Mouse (Mus musculus): ENCODE measurements around the gene Ctu1. TPM values are rescaled to one million over a fixed set of nuclear protein-coding genes. Genes with fewer than 3 reads are reported as not detected.
A peak's percentile ranks its signal among the peaks of the same experiment; 100 is the strongest.

Gene Ctu1
- 3.7 and 3.8 TPM in 2 replicates for polyA plus RNA-seq (2015; fragmentation: Nextera tagmentation; extraction: Ambion mirVana)

GRCm38 (mm10) chr7:43671809-43672580 lies at the start of gene Ctu1:
Gene Ctu1, plus strand, starts transcription at chr7:43672016.
- peaks cover 7% of the 10 kb centered on the region for H3K4me1 ChIP-seq (ENCODE audit: control insufficient read depth, low read depth, low read length)
- H3K4me2 ChIP-seq (ENCODE audit: low read depth, low read length) = peak within 1 kb of the TSS; percentile 70
- peak; percentile 95 for ATAC-seq (ENCODE audit: low read depth)
- peak within 1 kb of the TSS; percentile 76 for H3K4me3 ChIP-seq (ENCODE audit: low read depth, low read length)
- WGBS (ENCODE audit: insufficient replicate concordance) = 0% methylated on average over 26 of the region's 26 CpGs
- H3K36me3 ChIP-seq (ENCODE audit: control insufficient read depth, insufficient read depth) = peaks cover 8% of the 10 kb centered on the region
- H3K27me3 ChIP-seq (ENCODE audit: control insufficient read depth, insufficient read depth, low read depth, low read length) = no peaks in the 10 kb centered on the region
- peak within 1 kb of the TSS; percentile 22; the same call in 1 of the 2 replicates for H3K27ac ChIP-seq (ENCODE audit: low read length)
- peak within 1 kb of the TSS; percentile 72 for H3K9ac ChIP-seq (ENCODE audit: low read depth, low read length)
- no peaks in the 10 kb centered on the region for H3K9me3 ChIP-seq (replicated peaks; ENCODE audit: control insufficient read depth, low read length)

DNA sequence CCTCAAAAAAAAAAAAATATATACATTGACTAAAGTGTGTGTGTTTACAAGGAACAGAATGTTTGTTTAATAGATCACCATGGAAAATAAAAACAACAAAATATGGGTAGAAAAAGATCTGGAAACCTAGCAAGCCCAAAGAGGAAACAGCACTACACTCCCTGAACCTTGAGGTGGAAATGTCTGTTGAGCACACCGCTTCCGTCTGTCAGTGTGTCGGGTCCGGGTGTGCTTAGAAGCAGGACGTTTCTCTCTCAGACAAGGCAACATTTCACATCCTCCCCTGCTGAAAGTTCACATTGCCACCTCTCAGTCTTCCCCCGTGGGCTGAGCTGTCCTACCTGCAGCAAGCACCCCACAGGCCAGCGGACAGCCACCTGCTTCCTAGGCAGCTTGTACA lies 48.9 kb upstream of the Ctu1 start:
- ATAC-seq (ENCODE audit: low read depth) = no peak

GRCm38 (mm10) chr7:43623819-43624218 lies 48.0 kb upstream of the Ctu1 start:
- no peak overlapping the region for H3K4me2 ChIP-seq (ENCODE audit: low read depth, low read length)
- no peaks in the 10 kb centered on the region for H3K27me3 ChIP-seq (ENCODE audit: control insufficient read depth, insufficient read depth, low read depth, low read length)
- H3K4me3 ChIP-seq (ENCODE audit: low read depth, low read length) = no peak overlapping the region
- H3K4me1 ChIP-seq (ENCODE audit: control insufficient read depth, low read depth, low read length) = no peaks in the 10 kb centered on the region
- no peak overlapping the region for H3K9ac ChIP-seq (ENCODE audit: low read depth, low read length)
- ATAC-seq (ENCODE audit: low read depth) = no peak
- H3K9me3 ChIP-seq (replicated peaks; ENCODE audit: control insufficient read depth, low read length) = no peaks in the 10 kb centered on the region
- no peaks in the 10 kb centered on the region for H3K36me3 ChIP-seq (ENCODE audit: control insufficient read depth, insufficient read depth)
- WGBS (ENCODE audit: insufficient replicate concordance) = 26% methylated on average over 10 of the region's 10 CpGs
- H3K27ac ChIP-seq (ENCODE audit: low read length) = no peak overlapping the region

More for the DNA sequence above, 48.9 kb upstream of the Ctu1 start:
- no peaks in the 10 kb centered on the region for H3K4me1 ChIP-seq (ENCODE audit: control insufficient read depth, low read depth, low read length)
- no peak overlapping the region for H3K9ac ChIP-seq (ENCODE audit: low read depth, low read length)
- H3K4me2 ChIP-seq (ENCODE audit: low read depth, low read length) = no peak overlapping the region
- no peaks in the 10 kb centered on the region for H3K27me3 ChIP-seq (ENCODE audit: control insufficient read depth, insufficient read depth, low read depth, low read length)
- H3K9me3 ChIP-seq (replicated peaks; ENCODE audit: control insufficient read depth, low read length) = no peaks in the 10 kb centered on the region
- WGBS (ENCODE audit: insufficient replicate concordance) = 51% methylated on average over 7 of the region's 7 CpGs
- H3K4me3 ChIP-seq (ENCODE audit: low read depth, low read length) = no peak overlapping the region
- H3K36me3 ChIP-seq (ENCODE audit: control insufficient read depth, insufficient read depth) = no peaks in the 10 kb centered on the region
- no peak overlapping the region for H3K27ac ChIP-seq (ENCODE audit: low read length)

DNA sequence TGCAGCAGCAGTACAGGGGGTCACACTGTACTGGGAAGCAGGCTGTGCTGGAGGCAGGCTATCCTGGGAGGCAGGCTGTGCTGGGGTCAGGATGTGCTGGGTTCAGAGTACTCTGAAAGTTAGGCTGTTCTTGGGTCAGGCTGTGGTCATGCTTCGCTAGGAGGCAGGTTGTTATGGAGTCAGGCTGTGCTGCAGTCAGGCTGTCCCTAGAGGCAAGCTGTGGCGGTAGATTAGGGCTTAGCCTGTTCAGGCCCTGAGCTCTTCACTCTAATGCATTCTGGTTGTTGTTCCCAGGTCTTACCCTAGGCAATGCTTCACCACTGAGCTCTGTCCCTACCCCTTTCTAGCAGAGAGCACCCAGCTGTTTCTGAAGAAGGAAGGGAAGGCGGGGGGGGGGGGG lies 46.8 kb upstream of the Ctu1 start:
- Histone ChIP-seq H3K4me2 (ENCODE audit: low read depth, low read length) (no peak overlapping the region), H3K27ac (ENCODE audit: low read length) (no peak overlapping the region), H3K36me3 (ENCODE audit: control insufficient read depth, insufficient read depth) (no peaks in the 10 kb centered on the region), H3K9me3 (replicated peaks; ENCODE audit: control insufficient read depth, low read length) (no peaks in the 10 kb centered on the region), H3K4me1 (ENCODE audit: control insufficient read depth, low read depth, low read length) (no peaks in the 10 kb centered on the region), H3K9ac (ENCODE audit: low read depth, low read length) (no peak overlapping the region), H3K4me3 (ENCODE audit: low read depth, low read length) (no peak overlapping the region), H3K27me3 (ENCODE audit: control insufficient read depth, insufficient read depth, low read depth, low read length) (no peaks in the 10 kb centered on the region)
- no peak for ATAC-seq (ENCODE audit: low read depth)
- WGBS (ENCODE audit: insufficient replicate concordance) = 61% methylated on average over 3 of the region's 3 CpGs

DNA sequence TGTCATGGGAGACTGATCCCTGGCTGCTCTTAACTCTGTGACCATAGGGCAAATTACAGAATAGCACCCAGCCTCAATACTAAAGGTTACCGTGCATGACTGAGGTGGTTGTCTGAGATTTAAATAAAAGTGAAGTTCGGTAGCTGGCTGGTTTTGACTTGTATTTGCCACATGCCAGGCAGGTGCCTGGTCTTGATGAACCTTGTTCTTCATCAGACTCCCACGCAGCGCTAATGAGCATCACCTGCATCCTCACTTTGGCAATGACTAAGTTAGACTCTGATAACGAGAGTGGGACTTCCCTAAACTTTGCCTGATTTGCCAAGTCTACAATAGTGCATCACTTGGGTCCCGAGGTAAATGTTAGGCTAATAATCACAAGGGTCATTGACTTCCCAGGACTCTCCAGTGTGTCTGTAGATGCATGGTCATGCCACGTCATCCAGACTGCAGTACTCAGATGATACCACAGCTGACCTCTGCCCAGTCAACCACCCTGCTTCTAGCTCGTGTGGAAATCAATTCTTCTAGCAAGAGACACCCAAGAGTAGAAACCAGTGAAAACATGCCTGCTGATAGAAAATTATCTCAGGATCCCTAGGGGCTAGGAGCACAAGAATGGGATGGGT lies 45.9 kb upstream of the Ctu1 start:
- Histone ChIP-seq H3K27me3 (ENCODE audit: control insufficient read depth, insufficient read depth, low read depth, low read length) (no peaks in the 10 kb centered on the region), H3K4me2 (ENCODE audit: low read depth, low read length) (no peak overlapping the region), H3K27ac (ENCODE audit: low read length) (no peak overlapping the region), H3K36me3 (ENCODE audit: control insufficient read depth, insufficient read depth) (no peaks in the 10 kb centered on the region), H3K4me1 (ENCODE audit: control insufficient read depth, low read depth, low read length) (no peaks in the 10 kb centered on the region), H3K9me3 (replicated peaks; ENCODE audit: control insufficient read depth, low read length) (no peaks in the 10 kb centered on the region), H3K9ac (ENCODE audit: low read depth, low read length) (no peak overlapping the region), H3K4me3 (ENCODE audit: low read depth, low read length) (no peak overlapping the region)
- WGBS (ENCODE audit: insufficient replicate concordance) = 57% methylated on average over 8 of the region's 8 CpGs
- no peak for ATAC-seq (ENCODE audit: low read depth)

DNA sequence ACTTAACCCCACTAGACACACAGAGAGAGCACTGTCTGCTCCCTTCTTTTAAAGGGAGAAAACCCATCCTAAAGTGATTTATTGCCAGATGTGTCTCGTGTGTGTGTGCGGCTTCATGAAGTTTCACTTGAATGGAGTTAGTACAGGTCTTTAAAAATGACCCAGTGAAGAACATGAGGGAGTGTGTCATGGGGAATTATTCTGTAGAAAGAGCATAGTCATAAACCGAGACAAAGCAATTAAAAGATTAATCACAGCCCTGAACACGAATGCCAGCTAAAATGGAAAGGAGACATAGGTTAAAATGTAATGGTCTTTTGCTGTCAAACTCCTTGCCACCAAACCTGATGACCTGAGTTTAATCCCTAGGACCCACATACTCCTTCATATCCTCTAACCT lies 37.9 kb upstream of the Ctu1 start:
- no peaks in the 10 kb centered on the region for H3K36me3 ChIP-seq (ENCODE audit: control insufficient read depth, insufficient read depth)
- no peak overlapping the region for H3K27ac ChIP-seq (ENCODE audit: low read length)
- 52% methylated on average over 4 of the region's 4 CpGs for WGBS (ENCODE audit: insufficient replicate concordance)
- no peaks in the 10 kb centered on the region for H3K27me3 ChIP-seq (ENCODE audit: control insufficient read depth, insufficient read depth, low read depth, low read length)
- H3K9ac ChIP-seq (ENCODE audit: low read depth, low read length) = no peak overlapping the region
- H3K9me3 ChIP-seq (replicated peaks; ENCODE audit: control insufficient read depth, low read length) = no peaks in the 10 kb centered on the region
- no peak for ATAC-seq (ENCODE audit: low read depth)
- H3K4me2 ChIP-seq (ENCODE audit: low read depth, low read length) = no peak overlapping the region
- H3K4me1 ChIP-seq (ENCODE audit: control insufficient read depth, low read depth, low read length) = no peaks in the 10 kb centered on the region
- H3K4me3 ChIP-seq (ENCODE audit: low read depth, low read length) = no peak overlapping the region

DNA sequence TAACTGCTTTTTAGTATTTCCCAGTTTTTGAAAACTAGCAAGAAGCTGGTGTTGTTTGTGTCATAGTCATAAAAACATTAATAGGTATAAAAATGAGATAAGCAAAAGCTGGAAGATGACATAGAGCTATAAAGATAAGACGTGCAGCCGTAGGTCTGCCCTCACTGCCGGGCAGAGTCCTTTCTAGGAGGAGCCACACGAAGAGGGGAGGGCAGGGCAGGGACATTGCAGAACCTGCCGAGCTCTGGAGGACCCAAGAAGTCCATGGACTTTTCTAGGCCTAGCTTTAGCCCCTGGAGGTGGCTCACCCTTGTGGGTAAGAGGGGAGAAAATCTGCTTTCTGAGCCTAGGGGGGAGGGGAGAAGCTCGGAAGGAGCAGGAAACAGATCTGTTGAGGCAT lies 37.3 kb upstream of the Ctu1 start, which contains the start of gene Ceacam18:
Gene Ceacam18, plus strand, starts transcription at position 208 of the 400 bp plus-strand sequence.
- Histone ChIP-seq H3K27me3 (ENCODE audit: control insufficient read depth, insufficient read depth, low read depth, low read length) (no peaks in the 10 kb centered on the region), H3K4me3 (ENCODE audit: low read depth, low read length) (no peak within 1 kb of the TSS), H3K36me3 (ENCODE audit: control insufficient read depth, insufficient read depth) (no peaks in the 10 kb centered on the region), H3K4me2 (ENCODE audit: low read depth, low read length) (no peak within 1 kb of the TSS), H3K4me1 (ENCODE audit: control insufficient read depth, low read depth, low read length) (no peaks in the 10 kb centered on the region), H3K9ac (ENCODE audit: low read depth, low read length) (no peak within 1 kb of the TSS), H3K9me3 (replicated peaks; ENCODE audit: control insufficient read depth, low read length) (no peaks in the 10 kb centered on the region), H3K27ac (ENCODE audit: low read length) (no peak within 1 kb of the TSS)
- ATAC-seq (ENCODE audit: low read depth) = no peak
- WGBS (ENCODE audit: insufficient replicate concordance) = 30% methylated on average over 6 of the region's 6 CpGs

DNA sequence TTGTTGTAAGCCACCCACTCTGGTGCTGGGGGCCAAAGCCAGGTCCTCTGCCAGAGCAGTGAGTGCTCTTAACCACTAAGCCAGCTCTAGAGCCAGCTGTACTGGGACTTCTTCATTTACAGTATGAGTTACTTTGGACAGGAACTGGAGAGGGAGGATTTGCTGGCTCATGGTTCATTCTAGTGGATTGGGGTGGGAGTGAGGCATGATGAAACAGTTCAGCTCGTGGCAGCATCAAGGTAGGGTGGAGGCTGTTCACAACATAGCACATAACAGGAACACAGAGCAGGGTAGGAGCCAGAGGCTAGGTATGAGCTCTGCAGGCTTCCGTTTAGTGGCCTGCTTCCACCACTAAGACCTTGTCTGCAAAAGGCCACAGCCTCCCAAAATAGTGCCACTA lies 35.6 kb upstream of the Ctu1 start:
- 17% methylated on average over 2 of the region's 2 CpGs for WGBS (ENCODE audit: insufficient replicate concordance)
- ATAC-seq (ENCODE audit: low read depth) = no peak
- H3K9me3 ChIP-seq (replicated peaks; ENCODE audit: control insufficient read depth, low read length) = no peaks in the 10 kb centered on the region
- no peaks in the 10 kb centered on the region for H3K4me1 ChIP-seq (ENCODE audit: control insufficient read depth, low read depth, low read length)
- H3K9ac ChIP-seq (ENCODE audit: low read depth, low read length) = no peak overlapping the region
- H3K27me3 ChIP-seq (ENCODE audit: control insufficient read depth, insufficient read depth, low read depth, low read length) = no peaks in the 10 kb centered on the region
- no peak overlapping the region for H3K4me3 ChIP-seq (ENCODE audit: low read depth, low read length)
- H3K36me3 ChIP-seq (ENCODE audit: control insufficient read depth, insufficient read depth) = no peaks in the 10 kb centered on the region
- H3K27ac ChIP-seq (ENCODE audit: low read length) = no peak overlapping the region
- H3K4me2 ChIP-seq (ENCODE audit: low read depth, low read length) = no peak overlapping the region

DNA sequence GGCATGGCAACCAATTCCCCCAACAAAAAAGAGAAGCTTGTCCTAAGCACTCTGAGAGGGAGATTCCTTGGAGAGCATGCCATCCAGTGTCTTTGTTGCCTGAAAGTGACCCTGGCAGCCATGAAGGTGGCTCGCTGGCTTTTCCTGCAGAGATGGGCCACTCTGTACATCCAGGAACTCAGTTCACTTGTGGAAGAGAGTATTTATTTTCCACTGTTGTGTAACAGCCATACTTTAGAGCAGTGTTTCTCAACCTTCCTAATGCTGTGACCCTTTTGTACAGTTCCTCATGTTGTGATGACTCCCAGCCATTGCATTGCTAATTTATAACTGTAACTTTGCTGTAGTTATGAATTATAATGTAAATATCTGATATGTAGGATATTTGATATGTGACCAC lies 34.7 kb upstream of the Ctu1 start:
- Histone ChIP-seq H3K9ac (ENCODE audit: low read depth, low read length) (no peak overlapping the region), H3K9me3 (replicated peaks; ENCODE audit: control insufficient read depth, low read length) (no peaks in the 10 kb centered on the region), H3K4me3 (ENCODE audit: low read depth, low read length) (no peak overlapping the region), H3K27ac (ENCODE audit: low read length) (no peak overlapping the region), H3K4me1 (ENCODE audit: control insufficient read depth, low read depth, low read length) (no peaks in the 10 kb centered on the region), H3K27me3 (ENCODE audit: control insufficient read depth, insufficient read depth, low read depth, low read length) (no peaks in the 10 kb centered on the region), H3K36me3 (ENCODE audit: control insufficient read depth, insufficient read depth) (no peaks in the 10 kb centered on the region), H3K4me2 (ENCODE audit: low read depth, low read length) (no peak overlapping the region)
- whole genome bisulfite sequencing (ENCODE audit: insufficient replicate concordance) = 56% methylated on average over 1 of the region's 1 CpGs
- ATAC-seq (ENCODE audit: low read depth) = no peak
